Mouse (Mus musculus) MEL (cell line): Measurements from ENCODE around the gene Lime1. TPM values are rescaled to one million over a fixed set of nuclear protein-coding genes. Genes with fewer than 3 reads are reported as not detected.

ENCODE experiments used
- DNase-seq: peaks from one replicate; pipeline ENCODE4 v3.0.0; 2011; ENCODE audit warnings: low read depth, low spot score
- H3K27ac ChIP-seq: 2 replicates; pipeline ENCODE4 v1.5.1; 2012; ENCODE audit warnings: low read depth, mild to moderate bottlenecking, control low read depth, low read length, moderate library complexity; ENCODE audit not compliant: control insufficient read depth
- H3K27me3 ChIP-seq, 2 experiments: fragments of 150-350 bp in 1 of 2; sonication (generic) in 1 of 2; 2 replicates each; pipeline ENCODE4 v1.6.1; 2012; ENCODE audit warnings: low read length in 2 of 2, mild to moderate bottlenecking in 2 of 2, improper control_type of control experiment in 1 of 2, moderate library complexity in 1 of 2; ENCODE audit not compliant: insufficient read depth in 2 of 2, control insufficient read depth in 1 of 2
- H3K36me3 ChIP-seq, 2 experiments: 2 replicates each; pipeline ENCODE4 v1.6.1; 2012 to 2014; ENCODE audit warnings: low read length in 2 of 2, improper control_type of control experiment in 1 of 2, inconsistent platforms in 1 of 2, mild to moderate bottlenecking in 1 of 2; ENCODE audit not compliant: insufficient read depth in 2 of 2, control insufficient read depth in 1 of 2
- H3K4me1 ChIP-seq, 2 experiments: fragments of 150-350 bp in 1 of 2; sonication (generic) in 1 of 2; 2 replicates each; pipeline ENCODE4 v1.6.1; 2012; ENCODE audit warnings: low read length in 2 of 2, improper control_type of control experiment in 1 of 2, mild to moderate bottlenecking in 1 of 2; ENCODE audit not compliant: insufficient read depth in 2 of 2, control insufficient read depth in 1 of 2
- H3K4me3 ChIP-seq, 2 experiments: fragments of 150-350 bp in 1 of 2; sonication (generic) in 1 of 2; 2 replicates each; pipeline ENCODE4 v1.5.1; 2012; ENCODE audit warnings: low read depth in 2 of 2, low read length in 2 of 2, mild to moderate bottlenecking in 2 of 2, moderate library complexity in 2 of 2, control low read depth in 1 of 2, improper control_type of control experiment in 1 of 2; ENCODE audit not compliant: control insufficient read depth in 1 of 2, insufficient read depth in 1 of 2
- H3K79me2 ChIP-seq: 2 replicates; pipeline ENCODE4 v1.6.1; 2012; ENCODE audit warnings: mild to moderate bottlenecking, low read length, moderate library complexity; ENCODE audit not compliant: control insufficient read depth, poor library complexity, insufficient read depth
- H3K9ac ChIP-seq: 2 replicates; pipeline ENCODE4 v1.6.1; 2012; ENCODE audit warnings: low read depth, mild to moderate bottlenecking, control low read depth, low read length, moderate library complexity; ENCODE audit not compliant: control insufficient read depth, poor library complexity, severe bottlenecking
- H3K9me3 ChIP-seq: fragments of 150-350 bp; sonication (generic); replicated peaks from 2 replicates; pipeline ENCODE4 v1.6.1; 2012; ENCODE audit warnings: mild to moderate bottlenecking, low read length, improper control_type of control experiment, moderate library complexity; ENCODE audit not compliant: insufficient read depth
- BHLHE40 ChIP-seq: IDR thresholded peaks from 2 replicates; pipeline ENCODE4 v1.6.1; 2012; ENCODE audit warnings: low read depth, mild to moderate bottlenecking, inconsistent platforms, low read length, improper control_type of control experiment, borderline replicate concordance
- CHD1 ChIP-seq: IDR thresholded peaks from 2 replicates; pipeline ENCODE4 v1.6.1; 2012; ENCODE audit warnings: low read depth, mild to moderate bottlenecking, inconsistent platforms, low read length, improper control_type of control experiment
- CTCF ChIP-seq, 3 experiments: IDR thresholded peaks in 2 of 3; conservative IDR thresholded peaks in 1 of 3; 2 replicates each; pipeline ENCODE4 v1.5.1; 2011 to 2012; ENCODE audit warnings: low read length in 3 of 3, low read depth in 2 of 3, mild to moderate bottlenecking in 2 of 3, improper control_type of control experiment in 1 of 3, inconsistent platforms in 1 of 3, mixed read lengths in 1 of 3, moderate library complexity in 1 of 3; ENCODE audit not compliant: control insufficient read depth in 1 of 3, insufficient read depth in 1 of 3, poor library complexity in 1 of 3, severe bottlenecking in 1 of 3
- E2F4 ChIP-seq: IDR thresholded peaks from 2 replicates; pipeline ENCODE4 v1.6.1; 2011; ENCODE audit warnings: low read depth, low read length, improper control_type of control experiment, borderline replicate concordance
- GATA1 ChIP-seq: IDR thresholded peaks from 2 replicates; pipeline ENCODE4 v1.6.1; 2011; ENCODE audit warnings: low read depth, low read length, improper control_type of control experiment
- HCFC1 ChIP-seq: IDR thresholded peaks from 2 replicates; pipeline ENCODE4 v1.6.1; 2012; ENCODE audit warnings: low read depth, mild to moderate bottlenecking, inconsistent platforms, low read length, improper control_type of control experiment, moderate library complexity
- JUND ChIP-seq: IDR thresholded peaks from 2 replicates; pipeline ENCODE4 v1.6.1; 2011; ENCODE audit warnings: low read depth, mild to moderate bottlenecking, improper control_type of control experiment, low read length
- MAFK ChIP-seq: IDR thresholded peaks from 2 replicates; pipeline ENCODE4 v1.6.1; 2011; ENCODE audit warnings: low read depth, mild to moderate bottlenecking, low read length, improper control_type of control experiment, borderline replicate concordance
- MAX ChIP-seq: IDR thresholded peaks from 2 replicates; pipeline ENCODE4 v1.6.1; 2011; ENCODE audit warnings: low read length, improper control_type of control experiment
- MEF2A ChIP-seq: IDR thresholded peaks from 2 replicates; pipeline ENCODE4 v1.6.1; 2014; ENCODE audit warnings: low read depth, mild to moderate bottlenecking, inconsistent platforms, low read length, improper control_type of control experiment; ENCODE audit not compliant: poor library complexity, insufficient replicate concordance, severe bottlenecking; ENCODE audit errors: extremely low read depth
- MXI1 ChIP-seq: IDR thresholded peaks from 2 replicates; pipeline ENCODE4 v1.6.1; 2011; ENCODE audit warnings: mild to moderate bottlenecking, low read depth, low read length, improper control_type of control experiment
- MYB ChIP-seq: IDR thresholded peaks from 2 replicates; pipeline ENCODE4 v1.6.1; 2011; ENCODE audit warnings: mild to moderate bottlenecking, low read depth, low read length, improper control_type of control experiment
- NELFE ChIP-seq: IDR thresholded peaks from 2 replicates; pipeline ENCODE4 v1.6.1; 2011; ENCODE audit warnings: low read depth, low read length, improper control_type of control experiment
- NRF1 ChIP-seq: IDR thresholded peaks from 2 replicates; pipeline ENCODE4 v1.6.1; 2014; ENCODE audit warnings: low read depth, mild to moderate bottlenecking, inconsistent platforms, low read length, improper control_type of control experiment, moderate library complexity; ENCODE audit not compliant: poor library complexity, insufficient read depth, severe bottlenecking
- POLR2AphosphoS2 ChIP-seq: IDR thresholded peaks from 2 replicates; pipeline ENCODE4 v1.6.1; 2011; ENCODE audit warnings: low read length, improper control_type of control experiment
- RAD21 ChIP-seq: IDR thresholded peaks from 2 replicates; pipeline ENCODE4 v1.6.1; 2011; ENCODE audit warnings: mild to moderate bottlenecking, low read depth, low read length, improper control_type of control experiment
- SIN3A ChIP-seq: IDR thresholded peaks from 2 replicates; pipeline ENCODE4 v1.6.1; 2012; ENCODE audit warnings: low read length, improper control_type of control experiment, inconsistent platforms
- SMC3 ChIP-seq: IDR thresholded peaks from 2 replicates; pipeline ENCODE4 v1.6.1; 2011; ENCODE audit warnings: low read depth, low read length, improper control_type of control experiment
- TBP ChIP-seq: IDR thresholded peaks from 2 replicates; pipeline ENCODE4 v1.8.0; 2011; ENCODE audit warnings: low read depth, low read length, improper control_type of control experiment
- TCF12 ChIP-seq: IDR thresholded peaks from 2 replicates; pipeline ENCODE4 v1.6.1; 2014; ENCODE audit warnings: low read depth, mild to moderate bottlenecking, inconsistent platforms, low read length, improper control_type of control experiment, moderate library complexity
- UBTF ChIP-seq: IDR thresholded peaks from 2 replicates; pipeline ENCODE4 v1.6.1; 2012; ENCODE audit warnings: low read depth, mild to moderate bottlenecking, inconsistent platforms, low read length, improper control_type of control experiment, moderate library complexity, borderline replicate concordance; ENCODE audit not compliant: insufficient read depth
- USF1 ChIP-seq: IDR thresholded peaks from 2 replicates; pipeline ENCODE4 v1.6.1; 2014; ENCODE audit warnings: low read depth, mild to moderate bottlenecking, inconsistent platforms, low read length, improper control_type of control experiment, moderate library complexity
- USF2 ChIP-seq, 2 experiments: IDR thresholded peaks; 2 replicates each; pipeline ENCODE4 v1.6.1; 2011 to 2012; ENCODE audit warnings: improper control_type of control experiment in 2 of 2, low read length in 2 of 2, borderline replicate concordance in 1 of 2, inconsistent platforms in 1 of 2, low read depth in 1 of 2, mild to moderate bottlenecking in 1 of 2; ENCODE audit not compliant: insufficient read depth in 1 of 2
- ZC3H11A ChIP-seq: IDR thresholded peaks from 2 replicates; pipeline ENCODE4 v1.6.1; 2012; ENCODE audit warnings: low read depth, mild to moderate bottlenecking, inconsistent platforms, low read length, improper control_type of control experiment
- ZKSCAN1 ChIP-seq: IDR thresholded peaks from 2 replicates; pipeline ENCODE4 v1.6.1; 2012; ENCODE audit warnings: low read depth, mild to moderate bottlenecking, inconsistent platforms, low read length, improper control_type of control experiment, moderate library complexity
- ZMIZ1 ChIP-seq: IDR thresholded peaks from 2 replicates; pipeline ENCODE4 v1.6.1; 2012; ENCODE audit warnings: low read depth, mild to moderate bottlenecking, inconsistent platforms, low read length, improper control_type of control experiment, moderate library complexity
- polyA plus RNA-seq, 2 experiments: library from polyadenylated mRNA; stranded (reverse) in 1 of 2; unstranded in 1 of 2; fragments of >175 nt in 1 of 2; fragments of >200 nt in 1 of 2; gene quantifications; 2 replicates each; pipeline versions ENCODE4 v1.2.1 to v1.2.4; 2012; ENCODE audit warnings: low replicate concordance in 2 of 2, low read depth in 1 of 2; ENCODE audit not compliant: insufficient read length in 2 of 2, insufficient read depth in 1 of 2, missing spikeins in 1 of 2
- total RNA-seq: library from RNA; depleted of rRNA; stranded (reverse); fragments of 300-350 nt; gene quantifications from 2 replicates; pipeline ENCODE4 v1.2.3, GENCODE M21; 2012

Gene Lime1
- total and polyA plus RNA-seq, 3 experiments = 18.7 to 27.4 TPM; not detected in 1

GRCm38 (mm10) chr2:181410760-181411473, 31.0 kb downstream of the Lime1 start:
- DNase-seq = peak; percentile 72
- Histone ChIP-seq H3K4me1 (0 out of 4 replicates have a peak, but pooled peaks cover 0 to 4% of the 10 kb centered on the region in 2 experiments), H3K4me3 (no peak overlapping the region), H3K27ac (no peak overlapping the region), H3K9ac (no peak overlapping the region), H3K27me3 (no peaks in the 10 kb centered on the region; a peak in 1 of 4 replicates), H3K36me3 (no peaks in the 10 kb centered on the region; a peak in 1 of 4 replicates), H3K79me2 (no peaks in the 10 kb centered on the region), H3K9me3 (no peaks in the 10 kb centered on the region)
- no peak for TF ChIP-seq CHD1
- no peak for TF ChIP-seq UBTF
- TF ChIP-seq SMC3 = peak; percentile 82
- no peak for TF ChIP-seq BHLHE40
- TF ChIP-seq RAD21 = peak; percentile 87
- no peak for TF ChIP-seq USF2 (IDR thresholded peaks at IDR 0.05; ENCODE audit: borderline replicate concordance in 1 of 2, insufficient read depth in 1 of 2, low read depth in 1 of 2, low read length in 2 of 2)
- no peak for TF ChIP-seq MYB
- TF ChIP-seq JUND = no peak
- TF ChIP-seq E2F4 = no peak
- TF ChIP-seq MEF2A = no peak
- TF ChIP-seq SIN3A = peak; percentile 39; the same call in 1 of the 2 replicates
- peak; percentile 77 for TF ChIP-seq ZC3H11A
- no peak for TF ChIP-seq USF1
- TF ChIP-seq CTCF (IDR thresholded peaks at IDR 0.05 in 2 of 3, conservative IDR thresholded peaks at IDR 0.05 in 1 of 3; ENCODE audit: control insufficient read depth in 1 of 3, insufficient read depth in 1 of 3, low read depth in 2 of 3, low read length in 3 of 3, poor library complexity in 1 of 3, severe bottlenecking in 1 of 3) = peak; percentile 70 to 88 (median 82)
- TF ChIP-seq HCFC1 = no peak
- no peak for TF ChIP-seq ZMIZ1
- TF ChIP-seq POLR2AphosphoS2 = no peak

DNA sequence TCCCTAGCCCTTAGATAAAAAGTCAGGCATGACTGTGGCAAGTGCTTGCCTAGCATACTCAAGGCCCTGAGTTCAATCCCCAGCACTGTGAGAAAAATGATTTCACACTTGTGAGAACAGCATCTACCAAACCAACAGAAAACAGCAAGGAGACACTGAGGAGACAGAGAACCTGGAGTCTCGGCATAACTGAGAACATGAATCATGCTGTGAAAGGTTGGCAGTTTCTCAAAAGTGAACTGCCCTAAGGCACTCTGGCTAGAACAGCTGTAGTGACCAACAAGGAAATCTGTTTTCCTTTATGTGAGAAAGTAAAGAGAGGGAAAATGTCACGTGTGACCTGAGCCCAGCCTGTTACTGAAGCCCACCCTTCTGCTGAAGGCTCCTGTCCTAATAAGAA, 33.3 kb downstream of the Lime1 start:
- TF ChIP-seq ZC3H11A (no peak), TBP (no peak), NRF1 (no peak), MXI1 (no peak), ZKSCAN1 (no peak), MAFK (no peak), NELFE (no peak), JUND (no peak), BHLHE40 (no peak), SIN3A (no peak), ZMIZ1 (no peak), GATA1 (no peak), TCF12 (no peak), UBTF (no peak), MEF2A (no peak), CTCF (IDR thresholded peaks at IDR 0.05 in 2 of 3, conservative IDR thresholded peaks at IDR 0.05 in 1 of 3; ENCODE audit: control insufficient read depth in 1 of 3, insufficient read depth in 1 of 3, low read depth in 2 of 3, low read length in 3 of 3, poor library complexity in 1 of 3, severe bottlenecking in 1 of 3) (no peak), HCFC1 (no peak), RAD21 (no peak), MAX (no peak)
- H3K27ac ChIP-seq = no peak overlapping the region

More for the DNA sequence above, 33.3 kb downstream of the Lime1 start:
- no peak for DNase-seq
- 0 out of 4 replicates have a peak, but pooled peaks cover 0 to 4% of the 10 kb centered on the region in 2 experiments for H3K4me1 ChIP-seq
- H3K4me3 ChIP-seq = no peak overlapping the region
- H3K79me2 ChIP-seq = no peaks in the 10 kb centered on the region
- no peak overlapping the region for H3K9ac ChIP-seq
- H3K27me3 ChIP-seq = no peaks in the 10 kb centered on the region; a peak in 1 of 4 replicates
- no peaks in the 10 kb centered on the region for H3K9me3 ChIP-seq
- H3K36me3 ChIP-seq = no peaks in the 10 kb centered on the region; a peak in 1 of 4 replicates
